Mouse (Mus musculus): ENCODE data around the gene Morn4.
"Not testable (repeated sequence)": the region's sequence is repeated elsewhere in the genome, so short reads cannot be mapped to it uniquely, and the experiment has no call there.

Gene Morn4

DNA sequence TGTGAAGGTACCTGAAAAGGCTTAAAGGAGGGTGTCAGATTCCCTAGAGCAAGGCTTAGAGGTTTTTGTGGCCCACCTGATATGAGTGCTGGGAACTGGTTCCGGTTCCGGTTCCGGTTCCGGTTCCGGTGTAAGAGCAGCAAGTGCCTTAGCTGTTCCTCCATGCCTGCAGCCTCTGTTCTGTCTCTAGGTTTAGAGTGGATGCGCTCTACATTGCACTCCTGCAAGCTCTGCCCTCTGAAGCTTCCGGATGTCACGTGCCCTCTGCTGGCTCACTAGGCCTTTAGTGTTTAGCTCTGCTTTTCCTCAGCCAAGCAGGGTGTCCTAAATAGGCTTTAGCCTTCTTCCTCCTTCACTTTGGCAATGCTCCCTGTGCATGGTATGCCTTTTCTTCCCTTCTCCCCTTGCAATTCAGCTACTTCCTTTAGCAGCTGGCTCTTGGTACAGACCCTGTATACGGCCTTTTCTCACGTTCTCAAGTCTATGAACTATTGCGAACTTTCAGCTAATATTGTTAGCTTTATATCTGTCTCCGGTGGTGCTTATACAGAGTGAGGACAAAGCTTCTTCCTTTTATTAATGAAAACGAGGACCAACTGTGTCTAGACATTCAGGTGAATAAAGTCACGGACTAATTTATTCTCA is 3.1 kb upstream of the Morn4 start:
- in situ Hi-C loops (cut with MboI; ENCODE audit: low sequenced_read_pairs), result no loop called here

DNA sequence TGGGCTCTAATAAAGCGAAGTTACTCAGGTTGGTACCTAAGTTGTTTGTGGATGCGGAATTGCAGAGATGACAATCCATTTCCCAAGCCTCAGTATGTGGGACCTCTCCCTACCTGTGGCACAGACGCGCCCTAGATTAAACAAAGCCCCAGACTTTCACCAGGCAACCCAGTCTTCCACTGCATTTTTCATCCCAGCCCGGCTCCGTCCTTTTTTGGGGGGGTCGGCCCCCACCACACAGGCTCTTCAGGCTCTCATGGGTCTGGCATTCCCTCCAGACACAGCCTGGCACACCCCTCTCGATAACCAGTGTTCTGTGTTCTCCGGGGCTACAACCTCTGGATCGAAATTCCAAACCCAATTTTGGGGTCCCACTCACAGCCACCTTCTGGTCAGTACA is 467 bp downstream of the Morn4 start:
- in situ Hi-C loops (cut with MboI; ENCODE audit: low sequenced_read_pairs), result no loop called here

DNA sequence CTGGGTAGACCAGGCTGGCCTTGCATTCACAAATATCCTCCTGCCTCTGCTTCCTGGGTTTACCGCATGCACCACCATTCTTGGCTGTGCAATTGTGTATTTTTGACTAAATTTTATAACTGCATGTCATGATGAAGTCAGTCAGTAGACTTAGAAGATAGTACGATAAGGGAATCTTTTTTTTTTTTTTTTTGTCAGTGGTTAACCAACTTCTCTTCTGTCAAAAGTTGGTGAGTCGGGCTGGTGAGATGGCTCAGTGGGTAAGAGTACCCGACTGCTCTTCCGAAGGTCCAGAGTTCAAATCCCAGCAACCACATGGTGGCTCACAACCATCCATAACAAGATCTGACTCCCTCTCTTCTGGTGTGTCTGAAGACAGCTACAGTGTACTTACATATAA is 4.5 kb downstream of the Morn4 start:
- in situ Hi-C loops (cut with MboI; ENCODE audit: low sequenced_read_pairs), result not testable (repeated sequence)

DNA sequence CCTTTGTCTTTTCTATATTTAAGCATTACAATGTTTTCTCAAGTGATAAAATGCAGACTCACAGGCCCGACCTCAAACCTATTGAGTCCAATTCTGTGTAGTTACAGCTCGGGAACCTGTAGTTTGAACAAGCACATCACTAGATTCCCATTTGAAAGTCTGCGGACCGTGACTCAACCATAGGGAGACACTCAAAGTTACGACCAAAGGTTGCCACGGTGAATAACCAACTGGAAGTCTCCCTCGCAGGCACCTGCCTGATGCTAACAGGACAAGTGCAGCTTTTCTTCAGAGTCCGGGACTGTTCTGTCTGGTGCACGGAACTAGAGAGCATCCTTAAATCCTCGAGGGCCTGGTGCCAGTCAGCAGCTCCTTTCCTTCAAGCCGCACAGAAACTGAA is 5.7 kb downstream of the Morn4 start:
- in situ Hi-C loops (cut with MboI; ENCODE audit: low sequenced_read_pairs), result no loop called here

DNA sequence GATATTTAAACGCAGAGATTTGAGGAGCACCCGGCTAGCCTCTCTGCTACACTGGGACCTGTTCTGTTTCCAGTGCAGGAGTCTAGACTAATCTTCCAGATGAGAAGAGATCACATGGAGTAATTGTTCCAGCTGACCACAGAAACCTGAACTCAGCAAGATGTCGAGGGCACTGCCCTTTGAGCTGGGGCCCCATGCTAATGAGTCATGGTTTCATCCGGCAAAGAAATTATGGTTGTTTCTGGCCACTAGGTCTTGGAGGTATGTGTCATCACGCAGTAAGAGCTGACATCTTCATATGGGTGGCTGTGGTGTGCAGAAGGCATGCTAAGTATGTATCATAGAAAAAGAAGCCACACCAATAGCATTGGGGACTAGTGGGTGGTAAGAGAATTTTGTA is 6.2 kb downstream of the Morn4 start:
- in situ Hi-C loops (cut with MboI; ENCODE audit: low sequenced_read_pairs), result no loop called here

DNA sequence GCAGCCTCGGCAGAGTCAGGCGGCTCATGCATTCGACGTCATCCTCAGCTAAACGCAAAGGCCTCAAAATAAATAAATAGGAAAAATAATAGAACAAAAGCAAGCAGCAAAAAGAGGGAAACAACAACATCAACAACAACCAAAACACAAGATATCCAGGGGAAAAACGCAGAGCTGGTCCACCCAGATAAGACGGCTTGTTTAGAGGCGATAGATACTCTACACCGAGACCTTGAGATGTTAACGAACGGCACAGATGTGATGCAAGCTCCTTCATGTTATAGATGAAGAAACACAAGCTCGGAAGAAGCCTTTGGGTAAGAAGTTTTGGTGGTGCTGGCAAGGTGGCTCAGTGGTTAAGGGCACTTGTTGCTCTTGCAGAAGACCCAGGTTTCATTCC is 7.2 kb downstream of the Morn4 start:
- in situ Hi-C loops (cut with MboI; ENCODE audit: low sequenced_read_pairs), result no loop called here

DNA sequence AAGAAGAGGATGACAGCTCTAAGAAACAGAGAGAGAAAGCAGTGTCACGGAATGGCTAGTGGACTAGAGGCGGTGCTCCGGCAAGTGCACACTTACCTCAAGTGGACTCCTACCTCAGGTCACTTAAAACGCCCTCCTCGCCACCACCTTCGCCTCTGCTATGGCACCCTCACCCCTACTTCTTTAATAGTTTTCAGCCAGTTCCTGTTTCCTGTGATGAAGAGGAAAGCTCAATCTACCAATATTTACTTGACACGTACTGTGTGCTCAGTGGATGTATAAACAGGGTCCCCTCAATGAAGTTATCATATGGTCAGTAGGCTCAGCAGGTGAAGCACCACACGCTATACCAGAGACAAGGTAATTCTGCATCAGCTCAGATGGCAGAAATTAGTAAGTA is 7.6 kb downstream of the Morn4 start:
- in situ Hi-C loops (cut with MboI; ENCODE audit: low sequenced_read_pairs), result no loop called here

DNA sequence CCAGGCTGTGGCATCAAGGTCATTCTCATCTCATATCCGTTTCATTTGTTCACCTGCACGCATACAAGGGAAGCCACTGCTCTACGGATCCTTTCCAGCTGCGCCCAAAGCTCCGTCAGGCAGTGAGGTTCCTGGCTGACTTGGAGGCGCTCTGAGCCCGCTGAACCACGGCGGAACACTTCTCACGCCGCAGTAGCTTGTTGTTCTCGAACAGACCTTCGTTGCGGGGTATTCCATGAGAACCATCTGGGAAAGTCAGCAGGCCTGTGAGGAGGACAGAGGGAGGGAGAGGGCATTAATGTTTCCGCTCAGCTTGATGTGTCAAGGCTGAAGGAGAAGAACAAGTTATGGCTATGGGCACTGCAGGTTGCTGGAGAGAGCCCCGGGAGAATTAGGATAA is 10.2 kb downstream of the Morn4 start:
- in situ Hi-C loops (cut with MboI; ENCODE audit: low sequenced_read_pairs), result no loop called here

DNA sequence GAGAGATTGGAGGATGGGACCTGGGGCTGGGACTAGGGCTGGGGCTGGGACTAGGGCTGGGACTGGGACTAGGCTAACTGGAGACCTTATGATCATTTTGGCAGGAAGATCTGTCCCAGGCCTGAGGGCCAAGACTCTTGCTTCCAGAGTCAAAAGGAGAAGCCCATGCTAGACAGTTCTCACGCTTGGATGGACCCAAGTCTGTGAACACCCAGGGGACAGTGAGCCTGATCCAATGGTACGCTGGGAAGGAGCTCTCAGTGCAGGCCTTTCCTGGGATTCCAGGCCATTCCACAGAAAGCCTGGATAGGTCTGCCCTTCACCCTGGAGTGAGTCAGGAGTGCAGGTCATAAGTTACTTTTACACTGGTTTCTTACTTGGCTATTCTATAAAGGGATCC is 11.1 kb downstream of the Morn4 start:
- in situ Hi-C loops (cut with MboI; ENCODE audit: low sequenced_read_pairs), result no loop called here

DNA sequence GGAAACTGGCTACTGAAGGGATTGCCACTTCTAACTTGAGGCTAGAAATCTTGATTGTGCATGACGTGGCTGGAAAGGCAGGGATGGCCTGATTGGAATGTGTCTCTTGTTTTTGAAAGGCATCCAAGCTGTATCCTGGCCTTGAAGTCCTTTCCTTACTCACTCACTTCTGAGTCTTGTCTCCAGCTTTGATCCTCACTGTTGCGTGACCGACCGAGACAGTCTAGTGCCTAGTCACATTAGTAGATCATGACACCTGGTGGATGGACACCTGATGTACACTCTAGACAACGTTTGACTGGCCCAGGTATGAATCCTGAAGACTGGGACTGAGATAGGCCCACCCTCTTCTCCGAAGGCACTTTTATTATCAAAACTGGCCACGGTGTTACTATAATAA is 13.4 kb downstream of the Morn4 start:
- in situ Hi-C loops (cut with MboI; ENCODE audit: low sequenced_read_pairs), result no loop called here

DNA sequence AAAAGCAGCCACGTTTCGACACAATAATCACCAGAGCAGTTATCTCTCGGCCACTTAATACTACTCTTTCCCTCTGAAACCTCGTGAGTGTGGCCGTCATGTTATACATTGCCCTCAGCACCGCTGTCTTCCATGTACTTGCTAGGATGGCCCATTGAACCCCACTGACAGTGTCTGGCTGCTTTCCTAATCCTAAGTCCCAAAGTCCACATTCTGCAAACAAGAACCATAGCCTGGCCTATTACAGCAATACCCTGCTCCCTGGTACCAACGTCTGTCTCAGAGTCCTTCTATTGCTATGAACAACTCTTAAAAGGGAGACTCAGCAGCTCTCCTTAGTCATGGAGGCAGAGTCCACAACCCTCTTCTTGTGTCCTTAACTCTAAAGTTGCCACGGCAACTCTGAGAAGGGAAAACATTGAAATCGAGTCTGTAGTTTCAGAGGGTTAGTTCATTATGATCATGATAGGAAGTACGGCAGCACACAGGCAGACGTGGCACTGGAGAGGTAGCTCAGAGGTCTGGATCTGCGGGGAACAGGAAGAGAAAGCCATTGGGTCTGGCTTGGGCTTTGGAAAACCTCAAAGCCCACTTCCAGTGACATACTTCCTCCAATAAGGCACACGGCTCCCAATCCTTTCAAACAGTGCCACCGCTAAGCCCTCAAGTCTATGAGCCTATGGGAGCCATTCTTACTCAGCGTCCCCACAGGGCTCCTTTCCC is 14.1 kb downstream of the Morn4 start:
- in situ Hi-C loops (cut with MboI; ENCODE audit: low sequenced_read_pairs), result no loop called here

DNA sequence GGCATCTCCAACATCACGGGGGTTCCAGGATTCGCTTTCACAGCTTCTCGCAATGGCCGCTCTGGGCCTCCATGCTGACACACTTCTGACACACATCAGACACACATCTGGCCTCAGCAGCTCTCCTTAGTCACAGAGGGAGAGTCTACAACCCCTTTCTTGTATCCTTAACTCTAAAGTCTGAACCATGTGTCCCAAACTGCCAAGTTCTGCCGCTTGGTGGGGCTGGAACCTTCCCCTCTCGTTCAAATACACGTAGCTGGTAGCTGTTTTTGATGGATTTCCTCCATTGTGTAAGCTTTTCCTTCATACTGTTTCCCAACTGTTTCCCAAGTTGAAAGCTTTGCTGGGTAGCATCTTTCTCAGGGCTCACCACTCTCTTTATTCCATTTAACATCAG is 14.9 kb downstream of the Morn4 start:
- in situ Hi-C loops (cut with MboI; ENCODE audit: low sequenced_read_pairs), result no loop called here

DNA sequence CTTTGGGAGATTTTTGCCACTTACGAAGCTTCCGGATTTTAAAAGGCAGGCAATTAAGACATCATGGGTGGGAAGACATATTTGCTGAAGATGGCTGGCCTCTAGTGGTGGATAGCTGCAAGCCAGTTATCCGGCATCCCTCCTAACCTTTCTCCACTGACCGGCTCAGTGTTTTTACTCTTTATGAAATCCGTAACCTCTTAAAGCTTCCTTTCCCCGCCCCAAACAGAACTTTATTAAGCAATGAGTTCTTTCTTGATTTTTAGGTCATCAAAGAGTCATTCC is 17.0 kb downstream of the Morn4 start:
- in situ Hi-C loops (cut with MboI; ENCODE audit: low sequenced_read_pairs), result no loop called here

DNA sequence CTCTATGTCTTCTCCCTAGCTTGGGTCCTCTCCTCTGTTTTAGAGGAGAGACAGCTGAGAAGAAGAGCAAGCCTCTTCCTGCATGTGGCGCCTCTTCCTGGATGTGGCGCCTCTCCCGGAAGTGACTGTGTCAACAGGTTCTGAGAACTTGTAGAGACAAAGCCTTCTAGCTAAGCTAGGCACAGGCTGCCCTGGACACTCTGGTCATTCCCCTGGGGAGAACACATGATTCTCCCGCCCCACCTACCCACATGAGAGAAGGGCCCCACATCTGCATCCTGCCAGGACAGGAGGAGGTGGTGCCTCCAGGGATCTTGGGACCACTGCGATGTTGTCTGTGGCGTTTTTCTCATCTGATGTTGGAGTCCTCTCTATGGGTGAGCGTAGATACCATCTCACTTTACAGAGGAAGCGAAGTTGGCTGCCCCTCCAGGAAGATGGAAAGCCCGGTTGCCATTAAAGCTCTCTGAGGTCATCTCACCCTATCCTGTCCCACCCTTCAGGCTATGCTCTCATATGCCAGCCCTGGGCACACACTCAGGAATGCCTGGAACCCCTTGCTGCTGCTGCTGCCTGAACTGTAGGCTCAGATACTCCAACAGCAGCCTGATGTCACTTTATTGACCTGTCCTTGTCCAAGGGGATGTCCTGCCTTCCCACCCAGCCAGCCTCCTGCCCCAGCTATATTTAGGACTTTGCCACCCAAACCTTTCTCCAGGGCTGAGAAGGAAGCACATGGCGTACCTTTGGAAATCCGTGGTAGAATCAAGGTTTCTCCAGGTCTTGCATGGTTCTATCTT is 17.5 kb downstream of the Morn4 start:
- in situ Hi-C loops (cut with MboI; ENCODE audit: low sequenced_read_pairs), result no loop called here

DNA sequence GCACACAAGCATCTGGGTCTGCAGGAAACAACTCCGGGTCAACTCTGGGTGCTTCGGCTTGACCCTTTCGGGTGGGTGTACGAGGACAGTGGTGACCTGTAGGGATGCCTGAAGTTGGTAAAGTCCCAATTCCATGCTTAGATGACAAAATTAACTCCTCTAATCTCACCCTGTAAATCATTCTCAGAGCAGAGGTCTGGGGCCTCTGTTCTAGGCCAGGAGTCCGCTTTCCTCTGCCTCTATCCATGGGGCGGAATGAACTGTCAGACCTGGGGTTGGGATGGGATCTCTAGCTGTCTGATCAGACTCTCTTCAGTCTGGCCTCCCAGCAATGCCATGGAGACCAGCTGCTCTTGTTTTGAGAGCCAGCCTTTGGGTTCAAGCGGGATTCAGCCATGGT is 24.7 kb downstream of the Morn4 start:
- in situ Hi-C loops (cut with MboI; ENCODE audit: low sequenced_read_pairs), result no loop called here

DNA sequence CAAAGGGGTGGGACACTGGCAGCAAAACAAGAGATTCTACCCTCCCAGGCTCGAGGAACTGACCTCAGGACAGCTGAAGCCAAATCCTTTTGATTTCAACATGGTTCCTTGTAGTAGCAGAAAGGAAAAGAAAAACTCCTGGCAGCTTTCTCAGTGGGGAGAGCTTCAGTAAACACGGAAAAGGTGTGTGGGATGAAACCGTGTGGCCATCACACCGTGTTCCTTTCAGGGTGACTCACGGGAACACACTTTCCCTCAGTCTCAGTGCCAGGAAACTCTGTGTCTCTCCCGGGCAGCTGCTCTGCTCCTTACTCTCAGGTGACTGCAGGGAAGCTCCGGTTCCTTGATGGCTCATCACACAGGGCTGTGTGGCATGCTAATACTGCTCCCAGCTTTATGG is 27.7 kb downstream of the Morn4 start:
- in situ Hi-C loops (cut with MboI; ENCODE audit: low sequenced_read_pairs), result no loop called here

DNA sequence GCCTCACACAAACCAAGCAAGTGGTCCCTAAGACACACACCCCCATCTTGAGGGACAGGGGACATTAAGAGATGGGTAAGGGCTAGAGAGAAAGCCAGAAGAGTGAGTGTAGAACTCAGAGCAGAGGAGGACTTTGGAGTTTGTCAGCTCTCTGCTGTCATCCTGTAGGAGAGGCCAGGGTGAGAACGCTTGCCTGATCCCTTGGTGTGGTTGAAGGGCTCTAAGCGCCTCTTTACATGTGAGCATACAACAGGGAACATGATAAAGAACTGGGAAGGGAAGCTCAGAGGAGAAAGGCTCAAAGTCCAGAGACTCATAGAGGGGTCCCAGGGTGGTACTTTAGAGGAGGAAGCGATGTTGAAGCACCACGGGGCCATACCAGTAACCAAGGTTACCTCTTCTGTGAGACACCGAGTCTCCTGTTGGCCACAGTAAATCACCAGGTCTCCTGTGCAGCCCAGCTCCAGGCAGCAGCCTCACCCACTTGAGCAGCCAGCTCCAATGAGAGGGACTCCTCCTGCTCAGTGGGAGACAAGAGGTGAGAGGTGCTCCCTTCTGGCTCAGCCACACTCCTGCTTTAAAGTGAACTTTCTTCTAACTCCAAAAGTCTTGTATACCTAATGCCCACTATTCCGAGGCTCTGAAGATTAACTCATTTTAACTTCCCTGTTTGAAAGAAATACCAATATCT is 29.3 kb downstream of the Morn4 start:
- in situ Hi-C loops (cut with MboI; ENCODE audit: low sequenced_read_pairs), result no loop called here

DNA sequence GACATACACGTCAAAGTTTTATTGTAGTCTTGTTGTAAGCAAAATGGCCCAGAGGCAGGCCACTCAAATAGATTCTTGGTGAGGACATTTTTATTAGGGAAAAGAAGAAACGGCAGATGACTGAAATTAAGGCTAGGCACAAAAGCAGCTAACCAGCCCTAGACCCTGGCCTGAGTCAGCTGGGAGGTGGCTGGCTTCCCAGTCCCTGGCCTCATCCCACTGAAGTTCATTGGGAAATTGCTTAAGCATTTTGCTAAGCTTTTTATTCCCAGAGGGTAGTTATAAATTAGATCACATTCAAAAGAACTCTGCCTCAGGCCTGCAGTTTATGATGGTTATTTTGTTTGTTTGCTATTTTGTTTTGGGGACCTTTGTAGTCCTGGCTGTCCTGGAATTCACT is 30.3 kb downstream of the Morn4 start:
- in situ Hi-C loops (cut with MboI; ENCODE audit: low sequenced_read_pairs), result no loop called here

DNA sequence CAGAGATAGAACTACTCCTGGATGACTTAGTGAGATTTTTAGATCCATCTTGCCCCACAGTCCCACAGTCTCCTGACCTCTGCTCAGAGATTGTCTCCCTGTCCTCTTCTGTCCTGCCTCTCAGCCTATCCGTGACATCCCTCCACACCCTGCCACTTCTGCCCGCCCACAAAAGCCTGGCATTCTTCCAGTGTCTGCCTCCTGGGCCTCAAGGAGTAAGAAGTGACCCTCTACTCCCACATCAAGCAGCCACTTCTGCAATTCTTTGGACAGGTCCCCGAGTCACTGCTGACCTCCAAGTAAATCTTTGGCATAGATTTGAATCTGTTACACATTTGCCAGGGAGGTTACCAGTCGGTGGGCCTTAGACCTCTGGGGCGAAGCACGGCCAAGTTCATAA is 31.9 kb downstream of the Morn4 start:
- in situ Hi-C loops (cut with MboI; ENCODE audit: low sequenced_read_pairs), result no loop called here

DNA sequence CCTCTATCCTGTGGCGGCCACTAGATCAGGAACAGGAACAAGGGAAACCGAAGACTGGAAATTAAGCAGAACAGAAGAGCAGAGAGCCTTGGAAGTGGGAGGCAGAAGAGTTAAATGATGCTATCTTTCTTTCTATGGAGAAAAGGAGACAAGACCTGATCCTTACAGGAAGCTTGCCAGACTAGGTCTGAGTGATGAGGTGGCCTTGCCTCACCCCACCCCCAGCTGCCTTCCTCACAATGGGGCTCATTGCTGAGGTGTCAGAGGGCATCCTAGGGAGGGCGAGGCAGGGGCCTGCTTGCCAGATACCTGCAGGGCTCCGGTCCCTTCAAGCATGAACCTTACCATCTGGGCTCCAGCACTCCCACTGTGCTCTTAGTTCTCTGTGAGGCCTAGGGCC is 34.2 kb downstream of the Morn4 start, which contains the start of gene 4933411K16Rik:
Gene 4933411K16Rik (plus strand): TSS at position 301 of the 400 bp plus-strand sequence.
- in situ Hi-C loops (cut with MboI; ENCODE audit: low sequenced_read_pairs), result no loop called here

DNA sequence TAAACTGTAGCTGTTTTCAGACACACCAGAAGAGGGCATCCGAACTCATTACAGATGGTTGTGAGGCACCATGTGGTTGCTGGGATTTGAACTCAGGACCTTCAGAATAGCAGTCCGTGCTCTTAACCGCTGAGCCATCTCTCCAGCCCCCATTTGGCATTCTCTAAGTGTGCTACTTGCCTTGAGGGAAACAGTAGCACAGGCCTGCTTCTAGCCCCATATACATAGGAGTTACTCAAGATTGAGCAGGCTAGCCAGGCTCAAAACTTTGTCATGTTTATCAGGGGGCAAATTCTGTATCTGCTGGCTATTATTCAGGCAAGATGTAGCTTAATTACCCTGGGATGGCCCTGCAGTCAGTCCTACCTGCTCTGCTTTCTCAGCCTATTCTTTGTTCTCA is 34.8 kb downstream of the Morn4 start:
- in situ Hi-C loops (cut with MboI; ENCODE audit: low sequenced_read_pairs), result no loop called here

DNA sequence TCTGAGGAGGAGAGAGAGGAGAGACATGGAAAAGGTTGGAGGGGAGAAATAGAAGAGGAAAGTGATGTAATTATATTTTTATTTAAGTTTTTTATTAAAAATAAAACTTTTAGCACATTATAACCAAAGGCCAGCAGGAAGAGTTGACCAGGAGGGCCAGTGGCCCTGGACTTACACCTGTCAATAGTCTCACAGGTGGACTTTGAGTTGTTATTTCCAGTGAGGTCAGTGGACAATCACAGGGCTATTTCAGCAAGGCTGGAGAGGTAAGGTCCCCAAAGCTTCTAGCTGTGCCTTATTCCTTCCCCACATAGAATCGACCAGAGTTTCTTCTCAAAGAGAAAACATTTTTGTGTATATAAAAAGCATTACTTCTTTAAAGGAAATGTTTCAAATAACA is 35.9 kb downstream of the Morn4 start:
- in situ Hi-C loops (cut with MboI; ENCODE audit: low sequenced_read_pairs), result no loop called here
